ENCODE assay signal across 12 mouse cellular contexts in the genomic region with DNA sequence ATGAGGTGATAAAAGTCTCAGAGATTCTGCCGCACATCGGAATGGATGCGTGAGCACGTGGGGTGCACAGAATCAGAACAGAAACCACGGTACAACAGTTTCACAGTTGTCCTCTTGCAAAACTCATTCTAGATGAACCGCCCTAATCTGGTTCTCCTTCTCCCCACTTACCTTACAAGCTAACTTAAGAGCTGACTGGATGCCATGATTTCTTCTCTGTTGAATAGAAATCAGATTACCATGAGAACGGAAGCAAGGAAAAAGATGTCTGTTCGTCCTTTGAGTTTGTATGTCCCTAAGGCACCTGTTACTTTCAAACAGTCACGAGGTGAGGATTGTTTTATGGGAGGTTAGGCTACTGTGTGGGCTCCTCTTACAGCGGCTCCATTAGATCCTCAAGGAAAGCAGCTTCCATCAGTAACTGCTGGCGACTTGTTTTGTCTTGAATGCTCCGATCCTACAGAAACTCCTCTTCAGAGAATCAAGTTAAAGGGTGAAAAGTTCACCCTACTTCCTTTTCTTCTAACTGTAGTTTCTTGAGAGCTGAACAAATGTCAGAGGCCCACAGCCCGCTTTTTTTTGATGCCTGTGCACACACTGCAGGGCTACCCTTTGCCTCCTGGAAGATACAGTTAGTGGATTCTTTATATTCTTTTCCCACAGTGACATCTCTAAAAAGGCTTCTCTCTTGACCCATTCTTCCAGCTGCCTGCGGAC. TPM values are rescaled to one million over a fixed set of nuclear protein-coding genes. Genes with fewer than 3 reads are reported as not detected.
DNase-seq lines count a peak whose midpoint lies in the region; ATAC-seq and TF ChIP-seq lines count a peak whose summit lies in the region.
"Had no signal": no experiment of that assay in that cellular context is flagged by ENCODE, and none has a peak within 500 bp of the region (broad histone marks: within the 10 kb centered on the region; RNA-seq: fewer than 3 reads in every experiment).

No protein-coding gene starts in this region.

- no peaks in the 10 kb centered on the region for H3K79me2 ChIP-seq in heart, adult 2 months (replicated peaks; ENCODE audit: control insufficient read depth, insufficient read depth, low read length)

- TF ChIP-seq EP300 in heart, adult 2 months (IDR thresholded peaks at IDR 0.05; ENCODE audit: insufficient read depth, low read depth, low read length): no peak
- TF ChIP-seq EP300 in stomach, postnatal 0 days (optimal IDR thresholded peaks at IDR 0.05): no peak

- no peak for TF ChIP-seq POLR2A in heart, adult 2 months (IDR thresholded peaks at IDR 0.05; ENCODE audit: insufficient read depth, low read depth, low read length)

- H3K4me2 ChIP-seq in stomach, embryonic 15.5 days: no peak overlapping the region; the same call in 1 of the 2 replicates
- no peak overlapping the region for H3K4me2 ChIP-seq in stomach, postnatal 0 days (replicated peaks; ENCODE audit: low read depth)
- no peak overlapping the region for H3K4me2 ChIP-seq in hindbrain, postnatal 0 days (ENCODE audit: low read depth, low read length)

- H3K9ac ChIP-seq in heart, adult 2 months (ENCODE audit: low read depth, low read length): no peak overlapping the region
- no peak overlapping the region for H3K9ac ChIP-seq in stomach, embryonic 15.5 days
- H3K9ac ChIP-seq in stomach, postnatal 0 days (ENCODE audit: low read length): no peak overlapping the region
- no peak overlapping the region for H3K9ac ChIP-seq in hindbrain, postnatal 0 days (replicated peaks; ENCODE audit: low read length)

- H3K9me3 ChIP-seq in stomach, embryonic 15.5 days: no peaks in the 10 kb centered on the region
- no peaks in the 10 kb centered on the region for H3K9me3 ChIP-seq in stomach, postnatal 0 days (ENCODE audit: control insufficient read depth, low read length)
- no peaks in the 10 kb centered on the region for H3K9me3 ChIP-seq in hindbrain, postnatal 0 days (ENCODE audit: low read length)

- 0 out of 2 replicates have a peak overlapping the region, but pooled peaks have one; percentile 7 for H3K4me3 ChIP-seq in heart, adult 2 months
- no peak overlapping the region for H3K4me3 ChIP-seq in stomach, embryonic 15.5 days (replicated peaks)
- no peak overlapping the region for H3K4me3 ChIP-seq in stomach, postnatal 0 days (ENCODE audit: low read depth, low read length)
- no peak overlapping the region for H3K4me3 ChIP-seq in hindbrain, postnatal 0 days (ENCODE audit: low read length)

- H3K36me3 ChIP-seq in heart, adult 2 months (ENCODE audit: control insufficient read depth, insufficient read depth, low read length): no peaks in the 10 kb centered on the region
- H3K36me3 ChIP-seq in stomach, embryonic 15.5 days: no peaks in the 10 kb centered on the region
- H3K36me3 ChIP-seq in stomach, postnatal 0 days (ENCODE audit: control insufficient read depth, insufficient read depth, low read length): no peaks in the 10 kb centered on the region
- no peaks in the 10 kb centered on the region for H3K36me3 ChIP-seq in hindbrain, postnatal 0 days (ENCODE audit: insufficient read depth, low read length)

- WGBS in heart, adult 2 months: 84% methylated on average over 14 of the region's 14 CpGs
- WGBS in stomach, embryonic 15.5 days: 72% methylated on average over 14 of the region's 14 CpGs
- 69% methylated on average over 14 of the region's 14 CpGs for WGBS in stomach, postnatal 0 days
- WGBS in hindbrain, postnatal 0 days: 92% methylated on average over 14 of the region's 14 CpGs

- DNase-seq in heart, adult 2 months: no peak
- DNase-seq in heart, adult 8-10 months (ENCODE audit: low spot score): no peak
- DNase-seq in stomach, postnatal 0 days (ENCODE audit: low spot score): no peak
- DNase-seq in urinary bladder, postnatal 10 days (ENCODE audit: low spot score): no peak
- DNase-seq in hindbrain, postnatal 0 days (ENCODE audit: low spot score): no peak
- no peak for DNase-seq in ovary, postnatal 36 days (ENCODE audit: low spot score)
- DNase-seq: gastrocnemius, postnatal 14 days; kidney, postnatal 4 days; lung, postnatal 4 days; right cerebral cortex, adult 18-20 months had no signal

- TF ChIP-seq CTCF in heart, adult 2 months (IDR thresholded peaks at IDR 0.05): no peak
- no peak for TF ChIP-seq CTCF in stomach, postnatal 0 days (IDR thresholded peaks at IDR 0.05; ENCODE audit: low read depth)
- TF ChIP-seq CTCF in hindbrain, postnatal 0 days (IDR thresholded peaks at IDR 0.05; ENCODE audit: low read depth): no peak

- peaks cover 8% of the 10 kb centered on the region for H3K4me1 ChIP-seq in heart, adult 2 months (ENCODE audit: control insufficient read depth, insufficient read depth, low read length)
- H3K4me1 ChIP-seq in stomach, embryonic 15.5 days: peaks cover 11% of the 10 kb centered on the region
- H3K4me1 ChIP-seq in stomach, postnatal 0 days (replicated peaks; ENCODE audit: control insufficient read depth, insufficient read depth): no peaks in the 10 kb centered on the region; the same call in 1 of the 2 replicates
- 0 out of 2 replicates have a peak, but pooled peaks cover 6% of the 10 kb centered on the region for H3K4me1 ChIP-seq in hindbrain, postnatal 0 days (ENCODE audit: insufficient read depth, low read length)

- H3K27me3 ChIP-seq in heart, adult 2 months (ENCODE audit: control insufficient read depth, insufficient read depth, low read length): no peaks in the 10 kb centered on the region
- no peaks in the 10 kb centered on the region for H3K27me3 ChIP-seq in stomach, embryonic 15.5 days (replicated peaks)
- H3K27me3 ChIP-seq in stomach, postnatal 0 days (ENCODE audit: control insufficient read depth, insufficient read depth, low read length): no peaks in the 10 kb centered on the region
- H3K27me3 ChIP-seq in hindbrain, postnatal 0 days (ENCODE audit: insufficient read depth, low read length): no peaks in the 10 kb centered on the region

- intact Hi-C loops in heart, adult 2 months (cut with DNase I): no loop called here

- no peak for ATAC-seq in stomach, embryonic 15.5 days (ENCODE audit: insufficient read depth, low FRiP score, low read depth)
- no peak for ATAC-seq in stomach, postnatal 0 days (ENCODE audit: low FRiP score, low TSS enrichment)
- peak; percentile 45 for ATAC-seq in megakaryocyte, adult 5-6 weeks (ENCODE audit: poor library complexity, severe bottlenecking)
- ATAC-seq in hindbrain, postnatal 0 days: no peak

- H3K27ac ChIP-seq in heart, adult 2 months: peak overlapping the region; percentile 21
- peak overlapping the region; percentile 19; the same call in 1 of the 2 replicates for H3K27ac ChIP-seq in stomach, embryonic 15.5 days
- H3K27ac ChIP-seq in stomach, postnatal 0 days (replicated peaks): no peak overlapping the region
- H3K27ac ChIP-seq in hindbrain, postnatal 0 days: no peak overlapping the region

RNA-seq across cellular contexts. Expression of a gene that starts 17.6 kb away (rescaled TPM):
- total RNA-seq in heart, adult 2 months (2021): 1 to 10 TPM; 8.6 to 10.0 TPM
- polyA plus RNA-seq in heart, adult 2 months (2012; rRNA removed): 9.1 and 19.0 TPM in 2 replicates
- 1 to 10 TPM; 5.1 to 6.6 (median 6.0) TPM for total RNA-seq in heart, adult 8-10 months (2022)
- polyA plus RNA-seq in stomach, embryonic 15.5 days (2015; fragmentation: Nextera tagmentation; extraction: Ambion mirVana): 13.7 and 17.5 TPM in 2 replicates
- polyA plus RNA-seq in stomach, postnatal 0 days (2015; fragmentation: Nextera tagmentation; extraction: Ambion mirVana): 5.7 and 6.7 TPM in 2 replicates
- 62.5 and 73.3 TPM in 2 replicates for total RNA-seq in megakaryocyte, adult 5-6 weeks (2015)
- 63.5 and 72.2 TPM in 2 replicates for total RNA-seq in megakaryocyte, adult 5-6 weeks (2017)
- 5.6 and 10.7 TPM in 2 replicates for total RNA-seq in hindbrain, postnatal 0 days (2014; rRNA removed)
- 1.9 and 2.8 TPM in 2 replicates for polyA plus RNA-seq in hindbrain, postnatal 0 days (2015; fragmentation: Nextera tagmentation; extraction: Ambion mirVana)

RNA-seq across cellular contexts. Expression of a gene that starts 30.1 kb away (rescaled TPM):
- 10 to 100 TPM; 34.2 to 41.3 TPM for total RNA-seq in heart, adult 2 months (2021)
- 47.2 and 74.2 TPM in 2 replicates for polyA plus RNA-seq in heart, adult 2 months (2012; rRNA removed)
- 10 to 100 TPM; 35.4 to 42.2 (median 36.5) TPM for total RNA-seq in heart, adult 8-10 months (2022)
- 96.3 and 105 TPM in 2 replicates for polyA plus RNA-seq in stomach, embryonic 15.5 days (2015; fragmentation: Nextera tagmentation; extraction: Ambion mirVana)
- 106 and 110 TPM in 2 replicates for polyA plus RNA-seq in stomach, postnatal 0 days (2015; fragmentation: Nextera tagmentation; extraction: Ambion mirVana)
- 44.9 and 59.7 TPM in 2 replicates for total RNA-seq in megakaryocyte, adult 5-6 weeks (2015)
- total RNA-seq in megakaryocyte, adult 5-6 weeks (2017): 59.2 and 62.2 TPM in 2 replicates
- 107 and 109 TPM in 2 replicates for total RNA-seq in hindbrain, postnatal 0 days (2014; rRNA removed)
- polyA plus RNA-seq in hindbrain, postnatal 0 days (2015; fragmentation: Nextera tagmentation; extraction: Ambion mirVana): 158 and 159 TPM in 2 replicates

RNA-seq across cellular contexts. Expression of a gene that starts 44.3 kb away (rescaled TPM):
- 10 to 100 TPM; 25.9 to 28.6 TPM for total RNA-seq in heart, adult 2 months (2021)
- 19.8 and 31.4 TPM in 2 replicates for polyA plus RNA-seq in heart, adult 2 months (2012; rRNA removed)
- 10 to 100 TPM; 27.2 to 37.8 (median 32.3) TPM for total RNA-seq in heart, adult 8-10 months (2022)
- polyA plus RNA-seq in stomach, embryonic 15.5 days (2015; fragmentation: Nextera tagmentation; extraction: Ambion mirVana): 57.1 and 62.3 TPM in 2 replicates
- 25.0 and 27.2 TPM in 2 replicates for polyA plus RNA-seq in stomach, postnatal 0 days (2015; fragmentation: Nextera tagmentation; extraction: Ambion mirVana)
- total RNA-seq in megakaryocyte, adult 5-6 weeks (2015): 78.8 and 84.7 TPM in 2 replicates
- 65.1 and 69.1 TPM in 2 replicates for total RNA-seq in megakaryocyte, adult 5-6 weeks (2017)
- total RNA-seq in hindbrain, postnatal 0 days (2014; rRNA removed): 64.4 and 69.0 TPM in 2 replicates
- 59.0 and 66.6 TPM in 2 replicates for polyA plus RNA-seq in hindbrain, postnatal 0 days (2015; fragmentation: Nextera tagmentation; extraction: Ambion mirVana)

RNA-seq across cellular contexts. Expression of a gene that starts 59.5 kb away (rescaled TPM):
- 100 to 1,000 TPM; 155 to 170 TPM for total RNA-seq in heart, adult 2 months (2021)
- polyA plus RNA-seq in heart, adult 2 months (2012; rRNA removed): 69.3 and 112 TPM in 2 replicates
- 100 to 1,000 TPM; 159 to 184 (median 160) TPM for total RNA-seq in heart, adult 8-10 months (2022)
- polyA plus RNA-seq in stomach, embryonic 15.5 days (2015; fragmentation: Nextera tagmentation; extraction: Ambion mirVana): 142 and 151 TPM in 2 replicates
- polyA plus RNA-seq in stomach, postnatal 0 days (2015; fragmentation: Nextera tagmentation; extraction: Ambion mirVana): 92.4 and 96.0 TPM in 2 replicates
- 102 and 112 TPM in 2 replicates for total RNA-seq in megakaryocyte, adult 5-6 weeks (2015)
- 76.1 and 83.3 TPM in 2 replicates for total RNA-seq in megakaryocyte, adult 5-6 weeks (2017)
- total RNA-seq in hindbrain, postnatal 0 days (2014; rRNA removed): 49.8 and 51.1 TPM in 2 replicates
- polyA plus RNA-seq in hindbrain, postnatal 0 days (2015; fragmentation: Nextera tagmentation; extraction: Ambion mirVana): 210 and 212 TPM in 2 replicates

Comparison
In these comparisons a context has a peak if more than half of its experiments do, and no peak if none do; other contexts are left out.
1. H3K27ac ChIP-seq: peak in heart, adult 2 months (single experiment) and stomach, embryonic 15.5 days (single experiment); none in stomach, postnatal 0 days (single experiment) and hindbrain, postnatal 0 days (single experiment).